Mouse (Mus musculus) spleen, postnatal 10 days (tissue): ENCODE results near the gene Lad1.

Source experiments
- DNase-seq, 2 experiments: peaks; one replicate each; pipeline ENCODE4 v3.0.0; 2021 to 2022; ENCODE audit warnings: low spot score in 2 of 2

The Lad1 gene

GRCm38 (mm10) chr1:135818481-135819086 lies at the start of gene Lad1:
Gene Lad1 (plus strand): TSS chr1:135818598.
- no peak for DNase-seq

GRCm38 (mm10) chr1:135770237-135770636 lies 48.2 kb upstream of the Lad1 start:
- DNase-seq = no peak

- no peak for DNase-seq
Measured at GRCm38 (mm10) chr1:135770896-135771572, 47.4 kb upstream of the Lad1 start.

GRCm38 (mm10) chr1:135771573-135771970 lies 46.8 kb upstream of the Lad1 start:
- DNase-seq = no peak

- no peak for DNase-seq
Measured at GRCm38 (mm10) chr1:135776596-135776995, 41.8 kb upstream of the Lad1 start.

- no peak for DNase-seq
Measured at GRCm38 (mm10) chr1:135777046-135777445, 41.4 kb upstream of the Lad1 start.

GRCm38 (mm10) chr1:135778780-135779535 lies 39.4 kb upstream of the Lad1 start, which contains the start of gene Tnni1:
Gene Tnni1 (plus strand): TSS chr1:135779434.
- DNase-seq = no peak

- no peak for DNase-seq
Measured at GRCm38 (mm10) chr1:135780649-135781048, 37.7 kb upstream of the Lad1 start.

GRCm38 (mm10) chr1:135781220-135781619 lies 37.2 kb upstream of the Lad1 start:
- DNase-seq = peak; percentile 32 to 75

GRCm38 (mm10) chr1:135782816-135783215 lies 35.6 kb upstream of the Lad1 start:
- DNase-seq = no peak

- peak; percentile 63 to 82 for DNase-seq
Measured at GRCm38 (mm10) chr1:135787799-135788198, 30.6 kb upstream of the Lad1 start.

- peak in 1 of 2 experiments; percentile 57 for DNase-seq
Measured at GRCm38 (mm10) chr1:135788708-135789107, 29.7 kb upstream of the Lad1 start.

- peak; percentile 61 to 87 for DNase-seq
Measured at GRCm38 (mm10) chr1:135789815-135790214, 28.6 kb upstream of the Lad1 start.

GRCm38 (mm10) chr1:135792143-135792939 lies 26.1 kb upstream of the Lad1 start:
- no peak for DNase-seq

GRCm38 (mm10) chr1:135793370-135794215 lies 24.8 kb upstream of the Lad1 start:
- no peak for DNase-seq

- DNase-seq = no peak
Measured at GRCm38 (mm10) chr1:135794216-135795134, 23.9 kb upstream of the Lad1 start.

GRCm38 (mm10) chr1:135798492-135798891 lies 19.9 kb upstream of the Lad1 start:
- no peak for DNase-seq

- no peak for DNase-seq
Measured at GRCm38 (mm10) chr1:135799109-135799627, 19.2 kb upstream of the Lad1 start.

- no peak for DNase-seq
Measured at GRCm38 (mm10) chr1:135800192-135800950, 18.0 kb upstream of the Lad1 start.
